Mouse (Mus musculus): Measurements from ENCODE around the gene Shd.

The Shd gene

GRCm38 (mm10) chr17:56008356-56009087 is 38.3 kb downstream of the Shd start:
- DNase-seq, result peak; percentile 89

GRCm38 (mm10) chr17:56009088-56009961 is 39.1 kb downstream of the Shd start:
- DNase-seq, result peak; percentile 93

GRCm38 (mm10) chr17:56009962-56010240 is 39.6 kb downstream of the Shd start:
- DNase-seq, result no peak

- no peak for DNase-seq
Measured at GRCm38 (mm10) chr17:56010255-56010654, 40.0 kb downstream of the Shd start.

GRCm38 (mm10) chr17:56010681-56011080 is 40.4 kb downstream of the Shd start:
- peak; percentile 81 for DNase-seq

GRCm38 (mm10) chr17:56011441-56011840 is 41.2 kb downstream of the Shd start:
- DNase-seq, result no peak

- DNase-seq, result no peak
Measured at GRCm38 (mm10) chr17:56015293-56015692, 45.0 kb downstream of the Shd start.

- DNase-seq, result no peak
Measured at GRCm38 (mm10) chr17:56016382-56016781, 46.1 kb downstream of the Shd start.

GRCm38 (mm10) chr17:56016793-56017785 is 46.8 kb downstream of the Shd start:
- no peak for DNase-seq

GRCm38 (mm10) chr17:56017848-56018247 is 47.6 kb downstream of the Shd start:
- no peak for DNase-seq

GRCm38 (mm10) chr17:56018347-56019131 is 48.3 kb downstream of the Shd start:
- peak; percentile 83 for DNase-seq

GRCm38 (mm10) chr17:56020400-56021084 is 50.3 kb downstream of the Shd start:
- DNase-seq, result no peak

- DNase-seq, result peak; percentile 82
Measured at GRCm38 (mm10) chr17:56021161-56021910, 51.1 kb downstream of the Shd start.

- DNase-seq, result no peak
Measured at GRCm38 (mm10) chr17:56022131-56022988, 52.1 kb downstream of the Shd start.

- DNase-seq, result no peak
Measured at GRCm38 (mm10) chr17:56022989-56023290, 52.7 kb downstream of the Shd start.

- no peak for DNase-seq
Measured at GRCm38 (mm10) chr17:56023386-56023785, 53.1 kb downstream of the Shd start.

- DNase-seq, result no peak
Measured at GRCm38 (mm10) chr17:56024476-56024875, 54.2 kb downstream of the Shd start.

GRCm38 (mm10) chr17:56024931-56025330 is 54.7 kb downstream of the Shd start:
- DNase-seq, result no peak
